In the genomic region with DNA sequence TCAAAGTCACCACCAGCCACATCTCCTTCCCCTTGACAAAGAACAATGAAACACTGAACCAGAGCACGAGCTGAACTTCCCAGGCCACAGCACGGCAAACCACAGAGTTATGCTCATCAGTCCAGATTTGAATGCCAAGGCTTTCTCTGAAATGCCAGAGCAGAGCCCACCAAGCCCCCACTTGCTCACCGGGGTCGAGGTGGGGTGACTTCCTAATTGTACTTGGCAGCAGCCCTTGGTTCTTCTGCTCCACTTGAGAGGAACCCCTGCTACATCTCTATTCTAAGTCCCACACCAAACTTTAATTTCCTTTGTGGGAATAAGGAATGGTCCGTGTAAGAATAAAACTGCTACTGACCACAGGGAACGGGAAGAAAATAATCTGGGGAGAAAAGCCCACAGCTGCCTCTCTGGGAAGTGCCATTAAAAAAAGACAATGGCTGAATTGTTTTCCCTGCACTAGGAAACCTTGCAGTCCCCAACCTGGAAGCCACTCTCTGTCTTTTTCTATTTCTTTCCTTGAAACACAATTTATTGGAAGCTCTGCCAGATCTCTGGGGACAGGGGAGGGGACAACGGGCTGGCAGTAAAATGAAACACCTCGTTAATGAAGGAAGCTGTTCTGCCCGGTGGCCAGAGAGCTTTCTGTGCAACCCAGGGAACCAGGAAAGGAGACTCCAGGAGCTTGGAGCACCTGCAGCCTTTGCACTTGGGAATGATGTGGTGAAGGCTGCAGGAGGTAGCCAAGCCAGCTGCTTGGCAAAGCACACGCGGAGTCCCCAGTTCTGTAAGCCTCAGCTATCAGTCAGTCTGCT, we compare ENCODE assay signal across 16 mouse cellular contexts.
DNase-seq lines count a peak whose midpoint lies in the region; ATAC-seq and TF ChIP-seq lines count a peak whose summit lies in the region.
"Had no signal": no experiment of that assay in that cellular context is flagged by ENCODE, and none has a peak within 500 bp of the region (broad histone marks: within the 10 kb centered on the region; RNA-seq: fewer than 3 reads in every experiment).

No protein-coding gene starts in this region.

- H3K9me3 ChIP-seq in neural tube, embryonic 11.5 days (ENCODE audit: control insufficient read depth, low read length) = no peaks in the 10 kb centered on the region
- H3K9me3 ChIP-seq in neural tube, embryonic 15.5 days (replicated peaks) = no peaks in the 10 kb centered on the region
- H3K9me3 ChIP-seq in hindbrain, postnatal 0 days (ENCODE audit: low read length) = no peaks in the 10 kb centered on the region
- H3K9me3 ChIP-seq: liver, embryonic 12.5 days had no signal

- TF ChIP-seq CTCF in gastrocnemius, adult 2 months (IDR thresholded peaks at IDR 0.05) = no peak
- no peak for TF ChIP-seq CTCF in hindbrain, postnatal 0 days (IDR thresholded peaks at IDR 0.05; ENCODE audit: low read depth)

- no peak overlapping the region for H3K27ac ChIP-seq in gastrocnemius, adult 2 months
- 0 out of 2 replicates have a peak overlapping the region, but pooled peaks have one; percentile 4 for H3K27ac ChIP-seq in neural tube, embryonic 11.5 days (ENCODE audit: low read depth, low read length)
- H3K27ac ChIP-seq in neural tube, embryonic 15.5 days (replicated peaks) = no peak overlapping the region
- H3K27ac ChIP-seq in hindbrain, postnatal 0 days = no peak overlapping the region
- H3K27ac ChIP-seq: liver, embryonic 12.5 days had no signal

- H3K36me3 ChIP-seq in neural tube, embryonic 11.5 days (ENCODE audit: control insufficient read depth, insufficient read depth, low read length) = no peaks in the 10 kb centered on the region
- H3K36me3 ChIP-seq in neural tube, embryonic 15.5 days = no peaks in the 10 kb centered on the region
- no peaks in the 10 kb centered on the region for H3K36me3 ChIP-seq in hindbrain, postnatal 0 days (ENCODE audit: insufficient read depth, low read length)
- H3K36me3 ChIP-seq: heart, embryonic 12.5 days; liver, embryonic 12.5 days had no signal

- H3K4me1 ChIP-seq in neural tube, embryonic 11.5 days (ENCODE audit: control insufficient read depth, insufficient read depth, low read length) = peaks cover 11% of the 10 kb centered on the region
- peaks cover 35% of the 10 kb centered on the region for H3K4me1 ChIP-seq in neural tube, embryonic 15.5 days
- H3K4me1 ChIP-seq in hindbrain, postnatal 0 days (ENCODE audit: insufficient read depth, low read length) = peaks cover 26% of the 10 kb centered on the region
- H3K4me1 ChIP-seq: liver, embryonic 12.5 days had no signal

- H3K9ac ChIP-seq in neural tube, embryonic 11.5 days (ENCODE audit: low read length) = no peak overlapping the region
- H3K9ac ChIP-seq in neural tube, embryonic 15.5 days (replicated peaks) = no peak overlapping the region
- no peak overlapping the region for H3K9ac ChIP-seq in hindbrain, postnatal 0 days (replicated peaks; ENCODE audit: low read length)
- H3K9ac ChIP-seq: heart, embryonic 12.5 days; liver, embryonic 12.5 days had no signal

- 48% methylated on average over 11 of the region's 11 CpGs for WGBS in neural tube, embryonic 11.5 days
- 24% methylated on average over 11 of the region's 11 CpGs for WGBS in neural tube, embryonic 15.5 days
- 20% methylated on average over 11 of the region's 11 CpGs for WGBS in hindbrain, postnatal 0 days

- intact Hi-C loops in gastrocnemius, adult 2 months (cut with DNase I) = no loop called here
- intact Hi-C loops in gastrocnemius, postnatal 36 days (cut with DNase I) = no loop called here

- no peak overlapping the region for H3K4me2 ChIP-seq in neural tube, embryonic 11.5 days (ENCODE audit: low read depth)
- H3K4me2 ChIP-seq in neural tube, embryonic 15.5 days = no peak overlapping the region
- H3K4me2 ChIP-seq in hindbrain, postnatal 0 days (ENCODE audit: low read depth, low read length) = no peak overlapping the region
- H3K4me2 ChIP-seq: heart, embryonic 12.5 days; liver, embryonic 12.5 days had no signal

- DNase-seq in gastrocnemius, adult 2 months = peak; percentile 20
- DNase-seq in gastrocnemius, postnatal 36 days = no peak
- no peak for DNase-seq in neural tube, embryonic 11.5 days (ENCODE audit: low spot score)
- peak; percentile 32 for DNase-seq in hindbrain, postnatal 0 days (ENCODE audit: low spot score)
- no peak for DNase-seq in layer of hippocampus, postnatal 36 days
- DNase-seq in spleen, adult 18-20 months = no peak
- DNase-seq: cerebellum, adult 9-11 months; gastrocnemius, postnatal 10 days; kidney, postnatal 14 days; right cerebral cortex, postnatal 4 days; thymus, postnatal 25 days had no signal

- no peak overlapping the region for H3K4me3 ChIP-seq in gastrocnemius, adult 2 months
- no peak overlapping the region for H3K4me3 ChIP-seq in neural tube, embryonic 11.5 days (ENCODE audit: low read depth, low read length)
- no peak overlapping the region for H3K4me3 ChIP-seq in neural tube, embryonic 15.5 days (replicated peaks)
- H3K4me3 ChIP-seq in hindbrain, postnatal 0 days (ENCODE audit: low read length) = no peak overlapping the region
- H3K4me3 ChIP-seq: heart, embryonic 12.5 days; liver, embryonic 12.5 days had no signal

- H3K27me3 ChIP-seq in neural tube, embryonic 11.5 days (ENCODE audit: control insufficient read depth, insufficient read depth, low read length) = no peaks in the 10 kb centered on the region
- H3K27me3 ChIP-seq in neural tube, embryonic 15.5 days (replicated peaks) = no peaks in the 10 kb centered on the region
- H3K27me3 ChIP-seq in hindbrain, postnatal 0 days (ENCODE audit: insufficient read depth, low read length) = no peaks in the 10 kb centered on the region
- H3K27me3 ChIP-seq: heart, embryonic 12.5 days; liver, embryonic 12.5 days had no signal

- no peak for ATAC-seq in neural tube, embryonic 11.5 days (ENCODE audit: insufficient read depth, low FRiP score, low TSS enrichment)
- ATAC-seq in neural tube, embryonic 15.5 days (ENCODE audit: low FRiP score) = no peak
- ATAC-seq in hindbrain, postnatal 0 days = no peak
- ATAC-seq: CD4-positive, CD25-positive, alpha-beta regulatory T cell, adult 4 months; liver, embryonic 12.5 days; lung, postnatal 0 days had no signal

Comparison
In these comparisons a context has a peak if more than half of its experiments do, and no peak if none do; other contexts are left out.
1. DNase-seq: peak in gastrocnemius, adult 2 months (single experiment) and hindbrain, postnatal 0 days (single experiment); none in gastrocnemius, postnatal 36 days (0 of 2), neural tube, embryonic 11.5 days (single experiment), layer of hippocampus, postnatal 36 days (0 of 2) and spleen, adult 18-20 months (0 of 2).